Mouse (Mus musculus): ENCODE results near the gene E4f1.
"Not testable (repeated sequence)": the region's sequence is repeated elsewhere in the genome, so short reads cannot be mapped to it uniquely, and the experiment has no call there.

GRCm38 (mm10) chr17:24425326-24425725 lies 44.8 kb downstream of the E4f1 start:
- not testable (repeated sequence) for TF ChIP-seq CTCF (IDR thresholded peaks at IDR 0.05; ENCODE audit: low read depth, low read length); GATA1 (IDR thresholded peaks at IDR 0.05; ENCODE audit: borderline replicate concordance, low read length); POLR2AphosphoS5 (IDR thresholded peaks at IDR 0.05; ENCODE audit: insufficient replicate concordance, low read depth, low read length); TAL1 (conservative IDR thresholded peaks at IDR 0.05; ENCODE audit: low read depth, low read length); GATA2 (IDR thresholded peaks at IDR 0.05; ENCODE audit: borderline replicate concordance, low read depth, low read length)
